Mouse (Mus musculus): ENCODE measurements at regions not wholly inside any gene's neighbourhood (a gene's known extent, or its start where the extent isn't known, plus 50 kb on each side); places are given as distances from the start of the nearest gene placed in this dataset.
"Not testable (repeated sequence)": the region's sequence is repeated elsewhere in the genome, so short reads cannot be mapped to it uniquely, and the experiment has no call there.

- no peak for DNase-seq
These were observed 66.6 kb downstream of the 1700129C05Rik start for GRCm38 (mm10) chr14:59075845-59076745.

GRCm38 (mm10) chr14:59072323-59073039 lies 70.2 kb downstream of the 1700129C05Rik start:
- no peak for DNase-seq

GRCm38 (mm10) chr14:59070056-59070455 lies 72.6 kb downstream of the 1700129C05Rik start:
- DNase-seq: no peak

GRCm38 (mm10) chr14:59066456-59067220 lies 76.1 kb downstream of the 1700129C05Rik start:
- DNase-seq: no peak

- DNase-seq: no peak
These were observed 79.5 kb downstream of the 1700129C05Rik start for GRCm38 (mm10) chr14:59063221-59063620.

GRCm38 (mm10) chr14:59056832-59057231 lies 85.9 kb downstream of the 1700129C05Rik start:
- DNase-seq: no peak

GRCm38 (mm10) chr14:59055283-59055682 lies 87.4 kb downstream of the 1700129C05Rik start:
- DNase-seq: no peak

- no peak for DNase-seq
These were observed 90.3 kb downstream of the 1700129C05Rik start for GRCm38 (mm10) chr14:59052421-59052820.

- DNase-seq: no peak
These were observed 91.2 kb downstream of the 1700129C05Rik start for GRCm38 (mm10) chr14:59051478-59051879.

- DNase-seq: no peak
These were observed 97.0 kb downstream of the 1700129C05Rik start for GRCm38 (mm10) chr14:59045687-59046086.

- no peak for DNase-seq
These were observed 97.5 kb downstream of the 1700129C05Rik start for GRCm38 (mm10) chr14:59045235-59045634.

- DNase-seq: no peak
These were observed 100.5 kb downstream of the 1700129C05Rik start for GRCm38 (mm10) chr14:59042152-59042551.

- DNase-seq: not testable (repeated sequence)
These were observed 116.9 kb downstream of the 1700129C05Rik start for GRCm38 (mm10) chr14:59025757-59026156.

GRCm38 (mm10) chr14:59009534-59009933 lies 133.2 kb downstream of the 1700129C05Rik start:
- DNase-seq: no peak

- no peak for DNase-seq
These were observed 143.5 kb downstream of the 1700129C05Rik start for GRCm38 (mm10) chr14:58999106-58999778.

- no peak for DNase-seq
These were observed 147.7 kb downstream of the 1700129C05Rik start for GRCm38 (mm10) chr14:58994994-58995393.

GRCm38 (mm10) chr14:58989644-58990217 lies 153.0 kb downstream of the 1700129C05Rik start:
- no peak for DNase-seq

- no peak for DNase-seq
These were observed 155.0 kb downstream of the 1700129C05Rik start for GRCm38 (mm10) chr14:58987688-58988087.

- no peak for DNase-seq
These were observed 156.9 kb downstream of the 1700129C05Rik start for GRCm38 (mm10) chr14:58985838-58986237.

- DNase-seq: no peak
These were observed 165.9 kb downstream of the 1700129C05Rik start for GRCm38 (mm10) chr14:58976791-58977190.

GRCm38 (mm10) chr14:58969248-58969647 lies 173.4 kb downstream of the 1700129C05Rik start:
- no peak for DNase-seq

GRCm38 (mm10) chr14:58967975-58968374 lies 174.7 kb downstream of the 1700129C05Rik start:
- DNase-seq: no peak

All from thymus, postnatal 4 days (tissue).